Mouse (Mus musculus): ENCODE measurements at regions not wholly inside any gene's neighbourhood (a gene's known extent, or its start where the extent isn't known, plus 50 kb on each side); places are given as distances from the start of the nearest gene placed in this dataset.

DNA sequence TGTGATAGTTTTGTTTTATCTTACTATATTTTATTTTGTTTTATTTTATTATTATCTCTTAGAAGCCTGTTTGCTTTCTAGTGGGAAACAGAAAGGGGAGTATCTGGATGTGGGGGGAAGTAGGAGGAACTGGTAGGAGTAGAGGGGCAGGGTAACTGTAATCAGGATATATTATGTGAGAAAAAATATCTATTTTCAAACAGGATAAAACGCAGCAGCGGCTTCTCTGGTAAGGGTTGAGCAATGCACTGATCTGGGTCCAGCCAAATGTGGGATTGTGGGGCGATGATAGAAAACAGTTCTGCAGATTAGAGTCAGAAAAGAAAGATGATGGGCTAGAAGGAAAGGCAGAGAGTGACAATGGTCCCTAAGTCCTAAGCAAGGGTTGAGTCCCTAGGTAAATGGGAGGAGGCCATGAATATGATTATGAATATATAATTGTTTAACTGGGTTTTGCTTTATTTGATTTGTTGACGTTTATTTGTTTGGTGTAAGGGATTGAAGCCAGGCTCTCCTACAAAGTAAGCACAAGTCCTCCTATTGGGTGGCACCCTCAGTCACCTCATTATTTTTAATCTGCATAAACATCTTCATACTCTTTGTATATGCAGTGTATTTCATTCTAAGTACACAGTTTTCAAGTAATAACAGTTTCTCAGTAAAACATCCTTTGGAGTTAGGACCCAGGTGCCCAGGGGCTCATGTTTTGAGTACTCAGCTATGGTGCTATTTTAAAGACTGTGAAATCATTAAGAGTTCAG is 283.7 kb downstream of the Meis1 start:
- WGBS: 93% methylated on average over 4 of the region's 4 CpGs

DNA sequence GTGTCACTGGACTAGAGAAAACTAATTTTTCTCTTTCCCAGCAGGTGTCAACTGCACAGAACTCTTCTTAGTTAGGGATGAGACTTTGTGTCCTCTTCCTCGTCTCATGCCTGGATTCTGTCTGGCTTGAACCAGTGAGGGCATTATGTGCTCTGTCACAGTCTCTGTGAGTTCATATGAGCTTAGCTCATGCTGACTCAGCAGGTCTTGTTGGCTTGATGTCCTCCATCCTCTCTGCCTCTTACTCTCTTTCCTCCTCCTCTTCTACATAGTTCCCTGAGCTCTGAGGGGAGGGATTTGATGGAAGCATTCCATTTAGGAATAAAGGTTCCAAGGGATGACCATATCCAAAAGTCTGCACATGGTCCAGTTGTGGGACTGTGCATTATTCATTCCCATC is 284.7 kb downstream of the Meis1 start:
- Histone ChIP-seq H3K4me3 (ENCODE audit: low read depth, low read length) (no peak overlapping the region), H3K4me2 (ENCODE audit: low read depth) (no peak overlapping the region), H3K27me3 (ENCODE audit: control insufficient read depth, insufficient read depth, low read length) (no peaks in the 10 kb centered on the region), H3K4me1 (ENCODE audit: control insufficient read depth, insufficient read depth, low read length) (no peaks in the 10 kb centered on the region), H3K27ac (ENCODE audit: low read depth, low read length) (no peak overlapping the region), H3K9ac (ENCODE audit: low read length) (no peak overlapping the region), H3K36me3 (ENCODE audit: control insufficient read depth, insufficient read depth, low read length) (no peaks in the 10 kb centered on the region), H3K9me3 (ENCODE audit: control insufficient read depth, low read length) (no peaks in the 10 kb centered on the region)
- ATAC-seq (ENCODE audit: insufficient read depth, low FRiP score, low TSS enrichment) (no peak), DNase-seq (ENCODE audit: low spot score) (no peak)
- 69% methylated on average over 1 of the region's 1 CpGs for WGBS

More for the DNA sequence above, 283.7 kb downstream of the Meis1 start:
- H3K4me1 ChIP-seq (ENCODE audit: control insufficient read depth, insufficient read depth, low read length): no peaks in the 10 kb centered on the region
- H3K9me3 ChIP-seq (ENCODE audit: control insufficient read depth, low read length): no peaks in the 10 kb centered on the region
- H3K9ac ChIP-seq (ENCODE audit: low read length): no peak overlapping the region
- ATAC-seq (ENCODE audit: insufficient read depth, low FRiP score, low TSS enrichment) (no peak), DNase-seq (ENCODE audit: low spot score) (no peak)
- no peaks in the 10 kb centered on the region for H3K27me3 ChIP-seq (ENCODE audit: control insufficient read depth, insufficient read depth, low read length)
- no peak overlapping the region for H3K4me2 ChIP-seq (ENCODE audit: low read depth)
- H3K27ac ChIP-seq (ENCODE audit: low read depth, low read length): no peak overlapping the region
- no peaks in the 10 kb centered on the region for H3K36me3 ChIP-seq (ENCODE audit: control insufficient read depth, insufficient read depth, low read length)
- H3K4me3 ChIP-seq (ENCODE audit: low read depth, low read length): no peak overlapping the region

DNA sequence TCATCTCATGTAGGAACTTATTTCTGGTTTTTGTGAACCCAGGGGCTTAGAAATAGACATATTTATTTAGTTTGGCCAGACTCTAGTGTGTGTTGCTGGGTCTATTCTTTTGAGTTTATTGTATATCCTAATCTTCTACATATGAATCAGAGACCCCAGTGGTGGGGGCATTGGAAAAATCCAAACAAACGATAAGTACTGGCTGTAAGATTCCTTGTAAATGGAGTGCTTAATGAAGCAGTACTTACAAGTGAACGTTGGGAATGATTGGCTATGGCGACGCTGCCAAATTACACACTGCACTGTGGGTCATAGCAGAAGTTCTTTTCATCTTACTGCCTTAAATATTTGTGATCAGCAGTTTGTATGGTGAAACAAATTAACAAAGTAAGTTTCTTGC is 289.0 kb downstream of the Meis1 start:
- no peaks in the 10 kb centered on the region for H3K27me3 ChIP-seq (ENCODE audit: control insufficient read depth, insufficient read depth, low read length)
- ATAC-seq (ENCODE audit: insufficient read depth, low FRiP score, low TSS enrichment) (no peak), DNase-seq (ENCODE audit: low spot score) (no peak)
- no peak overlapping the region for H3K27ac ChIP-seq (ENCODE audit: low read depth, low read length)
- WGBS: 84% methylated on average over 4 of the region's 4 CpGs
- no peaks in the 10 kb centered on the region for H3K36me3 ChIP-seq (ENCODE audit: control insufficient read depth, insufficient read depth, low read length)
- H3K9me3 ChIP-seq (ENCODE audit: control insufficient read depth, low read length): no peaks in the 10 kb centered on the region
- no peak overlapping the region for H3K4me3 ChIP-seq (ENCODE audit: low read depth, low read length)
- no peak overlapping the region for H3K4me2 ChIP-seq (ENCODE audit: low read depth)
- no peaks in the 10 kb centered on the region for H3K4me1 ChIP-seq (ENCODE audit: control insufficient read depth, insufficient read depth, low read length)
- no peak overlapping the region for H3K9ac ChIP-seq (ENCODE audit: low read length)

DNA sequence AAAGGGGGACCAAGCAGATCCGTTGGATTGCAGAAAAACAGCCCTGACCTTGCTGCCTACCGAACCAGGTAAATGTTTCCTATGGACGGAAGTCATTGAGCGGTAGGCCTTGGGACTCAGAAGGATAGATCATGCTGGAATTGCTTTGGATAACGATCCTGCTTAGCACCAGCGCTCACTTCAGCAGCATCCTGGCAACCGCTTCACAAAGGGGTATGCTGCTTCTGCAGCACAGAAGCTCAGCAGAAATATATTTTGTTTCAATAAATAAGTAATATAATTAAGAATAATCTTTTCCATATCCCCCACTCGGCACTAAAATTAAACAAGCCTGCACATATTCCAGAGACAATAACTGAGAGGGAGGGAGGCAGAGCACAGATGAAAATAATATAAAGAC is 296.0 kb downstream of the Meis1 start:
- ATAC-seq (ENCODE audit: insufficient read depth, low FRiP score, low TSS enrichment) (no peak), DNase-seq (ENCODE audit: low spot score) (no peak)
- Histone ChIP-seq H3K9ac (ENCODE audit: low read length) (no peak overlapping the region), H3K9me3 (ENCODE audit: control insufficient read depth, low read length) (no peaks in the 10 kb centered on the region), H3K4me3 (ENCODE audit: low read depth, low read length) (no peak overlapping the region), H3K4me1 (ENCODE audit: control insufficient read depth, insufficient read depth, low read length) (no peaks in the 10 kb centered on the region), H3K27me3 (ENCODE audit: control insufficient read depth, insufficient read depth, low read length) (no peaks in the 10 kb centered on the region), H3K27ac (ENCODE audit: low read depth, low read length) (no peak overlapping the region), H3K36me3 (ENCODE audit: control insufficient read depth, insufficient read depth, low read length) (no peaks in the 10 kb centered on the region), H3K4me2 (ENCODE audit: low read depth) (no peak overlapping the region)
- WGBS: 83% methylated on average over 8 of the region's 8 CpGs

DNA sequence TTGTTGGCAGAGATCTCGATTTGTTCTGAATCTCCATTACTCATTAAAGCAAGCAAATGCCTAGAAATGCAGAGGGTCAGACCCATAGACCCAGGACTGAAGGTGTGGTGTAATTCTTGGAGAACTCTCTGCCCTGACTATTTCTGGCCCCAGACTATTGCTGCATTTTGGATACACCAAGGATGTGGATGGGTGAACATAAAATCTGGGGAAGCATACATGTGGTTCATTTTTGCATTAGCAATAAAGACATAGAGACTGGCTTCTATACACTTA is 303.0 kb downstream of the Meis1 start:
- Histone ChIP-seq H3K4me1 (ENCODE audit: control insufficient read depth, insufficient read depth, low read length) (0 out of 2 replicates have a peak, but pooled peaks cover 2% of the 10 kb centered on the region), H3K4me3 (ENCODE audit: low read depth, low read length) (no peak overlapping the region), H3K9ac (ENCODE audit: low read length) (no peak overlapping the region), H3K36me3 (ENCODE audit: control insufficient read depth, insufficient read depth, low read length) (no peaks in the 10 kb centered on the region), H3K27me3 (ENCODE audit: control insufficient read depth, insufficient read depth, low read length) (no peaks in the 10 kb centered on the region), H3K9me3 (ENCODE audit: control insufficient read depth, low read length) (no peaks in the 10 kb centered on the region), H3K27ac (ENCODE audit: low read depth, low read length) (no peak overlapping the region), H3K4me2 (ENCODE audit: low read depth) (no peak overlapping the region)
- WGBS: 28% methylated on average over 1 of the region's 1 CpGs
- ATAC-seq (ENCODE audit: insufficient read depth, low FRiP score, low TSS enrichment) (no peak), DNase-seq (ENCODE audit: low spot score) (no peak)

DNA sequence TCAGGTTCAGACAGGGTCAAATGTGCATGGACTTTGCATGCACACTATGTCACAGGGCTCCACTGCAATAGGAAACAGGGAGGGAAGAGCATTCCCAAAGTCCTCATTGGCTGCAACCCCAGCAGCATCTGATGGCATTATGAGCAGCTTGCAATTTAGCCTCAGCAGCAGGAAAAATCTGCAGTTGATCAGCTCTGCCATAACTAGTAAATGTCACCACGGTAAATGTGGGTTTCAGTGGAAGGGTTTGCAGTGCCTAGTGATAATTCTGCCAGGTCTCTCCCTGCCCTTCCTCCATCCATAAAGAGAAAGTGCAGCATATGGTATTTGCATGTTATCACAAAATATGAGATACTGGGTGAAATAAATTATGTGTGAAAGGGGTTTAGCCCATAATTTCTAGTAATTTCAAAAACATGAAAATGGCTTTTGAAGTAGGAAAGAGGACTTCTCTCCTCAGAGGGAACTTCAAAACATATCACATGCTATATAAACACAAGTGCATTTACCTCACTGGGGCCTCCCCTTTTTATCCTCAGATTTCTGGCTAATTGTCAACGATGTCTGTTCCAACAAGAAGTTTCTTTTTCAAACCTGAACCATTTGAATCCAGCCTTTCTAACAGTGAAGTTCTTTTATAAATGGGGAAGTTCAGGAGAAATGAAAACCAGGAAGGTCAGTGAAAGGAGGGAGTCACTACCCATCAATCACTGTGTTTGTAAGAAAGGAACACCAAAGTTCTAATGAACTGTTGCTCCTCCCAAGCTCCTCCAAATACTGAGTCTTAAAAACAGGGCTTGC is 303.5 kb downstream of the Meis1 start:
- no peak overlapping the region for H3K9ac ChIP-seq (ENCODE audit: low read length)
- DNase-seq (ENCODE audit: low spot score) (no peak), ATAC-seq (ENCODE audit: insufficient read depth, low FRiP score, low TSS enrichment) (no peak)
- H3K4me3 ChIP-seq (ENCODE audit: low read depth, low read length): no peak overlapping the region
- H3K36me3 ChIP-seq (ENCODE audit: control insufficient read depth, insufficient read depth, low read length): no peaks in the 10 kb centered on the region
- no peaks in the 10 kb centered on the region for H3K9me3 ChIP-seq (ENCODE audit: control insufficient read depth, low read length)
- H3K27me3 ChIP-seq (ENCODE audit: control insufficient read depth, insufficient read depth, low read length): no peaks in the 10 kb centered on the region
- WGBS: 53% methylated on average over 2 of the region's 2 CpGs
- 0 out of 2 replicates have a peak, but pooled peaks cover 2% of the 10 kb centered on the region for H3K4me1 ChIP-seq (ENCODE audit: control insufficient read depth, insufficient read depth, low read length)
- no peak overlapping the region for H3K4me2 ChIP-seq (ENCODE audit: low read depth)
- H3K27ac ChIP-seq (ENCODE audit: low read depth, low read length): no peak overlapping the region

DNA sequence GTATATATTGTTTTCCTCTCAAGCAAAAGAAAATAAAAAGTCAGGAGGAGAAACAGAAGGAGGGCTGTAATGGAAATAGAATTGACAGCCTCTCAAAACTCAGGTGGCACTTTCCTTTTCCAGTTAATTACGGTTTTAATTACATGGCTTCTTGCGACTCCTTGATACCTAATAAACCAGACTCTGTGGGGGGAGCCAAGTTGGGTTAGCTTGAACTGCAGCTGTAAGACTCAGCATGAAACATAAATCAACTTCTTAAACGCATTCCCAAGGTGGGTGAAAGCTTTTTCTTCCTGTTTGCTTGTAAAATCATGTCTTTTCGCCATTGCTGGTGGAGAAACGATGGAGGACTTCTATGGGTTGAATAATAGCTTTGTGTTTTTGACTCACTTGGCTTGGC is 304.4 kb downstream of the Meis1 start:
- no peaks in the 10 kb centered on the region for H3K27me3 ChIP-seq (ENCODE audit: control insufficient read depth, insufficient read depth, low read length)
- DNase-seq (ENCODE audit: low spot score): no peak
- H3K4me2 ChIP-seq (ENCODE audit: low read depth): no peak overlapping the region
- H3K36me3 ChIP-seq (ENCODE audit: control insufficient read depth, insufficient read depth, low read length): no peaks in the 10 kb centered on the region
- no peak for ATAC-seq (ENCODE audit: insufficient read depth, low FRiP score, low TSS enrichment)
- no peak overlapping the region for H3K4me3 ChIP-seq (ENCODE audit: low read depth, low read length)
- 40% methylated on average over 5 of the region's 5 CpGs for WGBS
- 0 out of 2 replicates have a peak, but pooled peaks cover 2% of the 10 kb centered on the region for H3K4me1 ChIP-seq (ENCODE audit: control insufficient read depth, insufficient read depth, low read length)
- H3K9me3 ChIP-seq (ENCODE audit: control insufficient read depth, low read length): no peaks in the 10 kb centered on the region
- no peak overlapping the region for H3K9ac ChIP-seq (ENCODE audit: low read length)
- no peak overlapping the region for H3K27ac ChIP-seq (ENCODE audit: low read depth, low read length)

DNA sequence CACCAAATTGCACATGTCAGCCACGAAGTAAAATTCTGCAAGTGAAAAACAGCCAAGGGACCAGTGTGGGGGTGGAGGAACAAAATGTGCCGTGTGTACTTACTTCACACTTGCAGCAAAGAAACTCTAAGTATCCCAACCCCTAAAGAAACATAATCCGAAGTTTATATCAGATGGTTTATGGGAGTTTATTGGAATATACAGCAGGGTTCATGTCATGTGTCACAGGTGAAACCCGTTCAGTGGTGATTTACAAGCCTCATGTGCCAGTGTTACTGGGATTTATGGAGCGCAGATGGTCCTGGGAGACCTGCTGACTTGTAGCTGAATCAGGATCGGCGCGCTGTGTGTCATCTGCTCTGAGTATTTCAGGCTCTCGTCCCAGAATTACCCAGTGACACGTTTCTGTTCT is 306.1 kb downstream of the Meis1 start:
- Histone ChIP-seq H3K4me3 (ENCODE audit: low read depth, low read length) (no peak overlapping the region), H3K9me3 (ENCODE audit: control insufficient read depth, low read length) (no peaks in the 10 kb centered on the region), H3K27me3 (ENCODE audit: control insufficient read depth, insufficient read depth, low read length) (no peaks in the 10 kb centered on the region), H3K4me2 (ENCODE audit: low read depth) (no peak overlapping the region), H3K4me1 (ENCODE audit: control insufficient read depth, insufficient read depth, low read length) (0 out of 2 replicates have a peak, but pooled peaks cover 2% of the 10 kb centered on the region), H3K9ac (ENCODE audit: low read length) (no peak overlapping the region), H3K27ac (ENCODE audit: low read depth, low read length) (no peak overlapping the region), H3K36me3 (ENCODE audit: control insufficient read depth, insufficient read depth, low read length) (no peaks in the 10 kb centered on the region)
- no peak for ATAC-seq (ENCODE audit: insufficient read depth, low FRiP score, low TSS enrichment)
- DNase-seq (ENCODE audit: low spot score): no peak
- 46% methylated on average over 10 of the region's 10 CpGs for WGBS

DNA sequence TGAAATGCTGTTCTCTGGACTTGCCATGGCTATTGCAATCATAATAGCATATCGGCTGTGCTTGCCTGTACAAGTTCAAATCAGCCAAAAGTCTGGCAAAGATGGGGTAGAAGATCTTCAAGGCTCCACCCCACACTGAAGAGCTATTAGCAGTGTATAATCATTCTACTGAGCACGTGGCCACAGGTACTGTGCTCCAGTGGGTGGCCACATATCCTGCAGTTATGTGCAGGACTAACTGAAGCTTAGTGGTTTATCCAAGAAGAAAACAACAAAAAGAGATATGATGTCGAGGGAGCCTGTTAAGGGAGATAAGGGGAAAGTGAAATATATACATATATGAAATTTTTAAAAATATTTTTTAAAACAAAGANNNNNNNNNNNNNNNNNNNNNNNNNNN is 309.2 kb downstream of the Meis1 start:
- Histone ChIP-seq H3K36me3 (ENCODE audit: control insufficient read depth, insufficient read depth, low read length) (no peaks in the 10 kb centered on the region), H3K27me3 (ENCODE audit: control insufficient read depth, insufficient read depth, low read length) (no peaks in the 10 kb centered on the region), H3K4me2 (ENCODE audit: low read depth) (no peak overlapping the region), H3K27ac (ENCODE audit: low read depth, low read length) (no peak overlapping the region), H3K4me3 (ENCODE audit: low read depth, low read length) (no peak overlapping the region), H3K9me3 (ENCODE audit: control insufficient read depth, low read length) (no peaks in the 10 kb centered on the region), H3K4me1 (ENCODE audit: control insufficient read depth, insufficient read depth, low read length) (no peaks in the 10 kb centered on the region), H3K9ac (ENCODE audit: low read length) (no peak overlapping the region)
- DNase-seq (ENCODE audit: low spot score): no peak
- WGBS: 89% methylated on average over 3 of the region's 3 CpGs
- ATAC-seq (ENCODE audit: insufficient read depth, low FRiP score, low TSS enrichment): no peak

All from neural tube, embryonic 11.5 days (tissue).